8 mouse cellular contexts compared by ENCODE assay signal in genomic region chr13:23396246-23396703, GRCm38 (mm10). TPM values are rescaled to one million over a fixed set of nuclear protein-coding genes. Genes with fewer than 3 reads are reported as not detected.
A peak's percentile ranks its signal among the peaks of the same experiment; 100 is the strongest.
DNase-seq lines count a peak whose midpoint lies in the region; ATAC-seq and TF ChIP-seq lines count a peak whose summit lies in the region.

No protein-coding gene starts in this region.

- intact Hi-C loops in left cerebral cortex, postnatal 4 days (cut with DNase I), result no loop called here
- intact Hi-C loops in left cerebral cortex, postnatal 25 days (cut with DNase I), result no loop called here

- peak overlapping the region; percentile 76 for H3K4me2 ChIP-seq in liver, embryonic 15.5 days

- under 1% methylated on average over 31 of the region's 31 CpGs for WGBS in hindbrain, embryonic 10.5 days
- WGBS in liver, embryonic 15.5 days (ENCODE audit: insufficient replicate concordance), result under 1% methylated on average over 31 of the region's 31 CpGs

- no peak for ATAC-seq in liver, embryonic 15.5 days (ENCODE audit: insufficient read depth)
- no peak for ATAC-seq in cerebellum, adult (ENCODE audit: insufficient number of reproducible peaks, low FRiP score, low TSS enrichment)

- no peak overlapping the region for H3K9ac ChIP-seq in liver, embryonic 15.5 days

- no peaks in the 10 kb centered on the region for H3K9me3 ChIP-seq in hindbrain, embryonic 10.5 days
- no peaks in the 10 kb centered on the region for H3K9me3 ChIP-seq in liver, embryonic 15.5 days (replicated peaks)

- H3K27me3 ChIP-seq in hindbrain, embryonic 10.5 days (ENCODE audit: insufficient read depth, poor library complexity, severe bottlenecking), result peaks cover 71% of the 10 kb centered on the region
- H3K27me3 ChIP-seq in liver, embryonic 15.5 days, result peaks cover 73% of the 10 kb centered on the region

- H3K27ac ChIP-seq in cortical plate, adult 2 months (ENCODE audit: insufficient read depth, low read length), result no peak overlapping the region
- no peak overlapping the region for H3K27ac ChIP-seq in hindbrain, embryonic 10.5 days
- H3K27ac ChIP-seq in liver, embryonic 15.5 days (replicated peaks), result no peak overlapping the region

- no peak for TF ChIP-seq CTCF in cortical plate, adult 2 months (IDR thresholded peaks at IDR 0.05; ENCODE audit: extremely low read depth, insufficient read depth, low read length)

- no peak for TF ChIP-seq POLR2A in cortical plate, adult 2 months (IDR thresholded peaks at IDR 0.05; ENCODE audit: extremely low read depth, insufficient read depth, low read length)

- H3K36me3 ChIP-seq in hindbrain, embryonic 10.5 days, result no peaks in the 10 kb centered on the region
- H3K36me3 ChIP-seq in liver, embryonic 15.5 days (replicated peaks), result no peaks in the 10 kb centered on the region

- H3K4me1 ChIP-seq in cortical plate, adult 2 months (ENCODE audit: control insufficient read depth, insufficient read depth, low read length), result no peaks in the 10 kb centered on the region
- peaks cover 12% of the 10 kb centered on the region; the same call in 1 of the 2 replicates for H3K4me1 ChIP-seq in hindbrain, embryonic 10.5 days (replicated peaks)
- H3K4me1 ChIP-seq in liver, embryonic 15.5 days (replicated peaks), result peaks cover 16% of the 10 kb centered on the region

- peak overlapping the region; percentile 40 for H3K4me3 ChIP-seq in cortical plate, adult 2 months (ENCODE audit: insufficient read depth, low read length)
- peak overlapping the region; percentile 62 for H3K4me3 ChIP-seq in hindbrain, embryonic 10.5 days
- peak overlapping the region; percentile 51 for H3K4me3 ChIP-seq in liver, embryonic 15.5 days (replicated peaks)

- DNase-seq in left cerebral cortex, postnatal 4 days, result peak; percentile 8
- DNase-seq in left cerebral cortex, postnatal 25 days (ENCODE audit: low spot score in 2 of 2), result no peak
- DNase-seq in hindbrain, embryonic 10.5 days (ENCODE audit: low spot score), result peak; percentile 68
- DNase-seq in retina, embryonic 14.5 days (ENCODE audit: low spot score), result peak; percentile 61
- no peak for DNase-seq in right cerebral cortex, postnatal 36 days (ENCODE audit: low spot score in 2 of 2)

RNA-seq across cellular contexts. Expression of gene Zfp322a, which starts 27.3 kb away (rescaled TPM):
- 10 to 100 TPM; 42.6 to 49.5 TPM for total RNA-seq in left cerebral cortex, postnatal 4 days (2021)
- total RNA-seq in left cerebral cortex, postnatal 25 days (2021), result 10 to 100 TPM; 35.1 to 36.5 TPM
- polyA plus RNA-seq in cortical plate, adult 2 months (2012; rRNA removed), result 14.3 and 14.8 TPM in 2 replicates
- 42.3 and 54.0 TPM in 2 replicates for polyA plus RNA-seq in hindbrain, embryonic 10.5 days (2016; fragmentation: Nextera tagmentation; extraction: Ambion mirVana)
- 11.2 and 12.6 TPM in 2 replicates for polyA plus RNA-seq in liver, embryonic 15.5 days (2015; fragmentation: Nextera tagmentation; extraction: Ambion mirVana)

RNA-seq across cellular contexts. Expression of gene Abt1, which starts 27.4 kb away (rescaled TPM):
- 1 to 10 TPM; 5.6 to 6.1 TPM for total RNA-seq in left cerebral cortex, postnatal 4 days (2021)
- total RNA-seq in left cerebral cortex, postnatal 25 days (2021), result 1 to 10 TPM; 8.3 to 8.9 TPM
- polyA plus RNA-seq in cortical plate, adult 2 months (2012; rRNA removed), result 7.8 and 8.3 TPM in 2 replicates
- polyA plus RNA-seq in hindbrain, embryonic 10.5 days (2016; fragmentation: Nextera tagmentation; extraction: Ambion mirVana), result 13.4 and 14.5 TPM in 2 replicates
- polyA plus RNA-seq in liver, embryonic 15.5 days (2015; fragmentation: Nextera tagmentation; extraction: Ambion mirVana), result 5.1 and 5.2 TPM in 2 replicates

Comparison
In these comparisons a context has a peak if more than half of its experiments do, and no peak if none do; other contexts are left out.
1. DNase-seq: peak in left cerebral cortex, postnatal 4 days (single experiment), hindbrain, embryonic 10.5 days (single experiment) and retina, embryonic 14.5 days (single experiment); none in left cerebral cortex, postnatal 25 days (0 of 2) and right cerebral cortex, postnatal 36 days (0 of 2).
2. Peak in every context shown above with its lines, with median percentiles within 50 percentile points of each other: H3K4me3 ChIP-seq.